Mouse (Mus musculus): Measurements from ENCODE around the gene Eef1b2. TPM values are rescaled to one million over a fixed set of nuclear protein-coding genes. Genes with fewer than 3 reads are reported as not detected.
"Not testable (repeated sequence)": the region's sequence is repeated elsewhere in the genome, so short reads cannot be mapped to it uniquely, and the experiment has no call there.

Gene Eef1b2
- polyA plus RNA-seq, 1 experiment from 2014 or later, result 599 TPM

DNA sequence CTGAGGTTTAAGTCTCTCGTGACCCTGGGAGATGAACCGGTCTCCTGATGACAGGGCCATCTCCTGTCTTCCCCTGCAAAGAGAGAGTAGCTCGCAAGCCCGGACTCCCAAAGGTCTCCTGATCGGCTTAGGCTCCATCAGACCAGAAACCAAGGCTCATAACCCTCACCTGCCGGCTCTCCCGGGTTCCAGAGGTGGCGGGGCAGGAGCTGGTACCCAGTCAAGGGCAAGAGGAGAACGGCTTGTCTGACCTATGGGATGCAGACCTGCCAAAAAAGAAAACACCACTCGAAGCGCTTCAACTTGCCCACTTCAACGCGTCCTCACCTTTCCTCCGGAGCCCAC lies 394 bp upstream of the Eef1b2 start:
- ATAC-seq (ENCODE audit: insufficient read depth, low FRiP score, low read depth), result peak; percentile 23
- under 1% methylated on average over 14 of the region's 14 CpGs for WGBS
- H3K27ac ChIP-seq, result peak overlapping the region; percentile 83
- peak overlapping the region; percentile 76 for H3K4me2 ChIP-seq
- no peaks in the 10 kb centered on the region for H3K27me3 ChIP-seq (replicated peaks)
- no peaks in the 10 kb centered on the region for H3K9me3 ChIP-seq
- peaks cover 22% of the 10 kb centered on the region for H3K36me3 ChIP-seq
- H3K9ac ChIP-seq, result peak overlapping the region; percentile 89
- peaks cover 19% of the 10 kb centered on the region; the same call in 1 of the 2 replicates for H3K4me1 ChIP-seq
- peak overlapping the region; percentile 94 for H3K4me3 ChIP-seq (replicated peaks)

DNA sequence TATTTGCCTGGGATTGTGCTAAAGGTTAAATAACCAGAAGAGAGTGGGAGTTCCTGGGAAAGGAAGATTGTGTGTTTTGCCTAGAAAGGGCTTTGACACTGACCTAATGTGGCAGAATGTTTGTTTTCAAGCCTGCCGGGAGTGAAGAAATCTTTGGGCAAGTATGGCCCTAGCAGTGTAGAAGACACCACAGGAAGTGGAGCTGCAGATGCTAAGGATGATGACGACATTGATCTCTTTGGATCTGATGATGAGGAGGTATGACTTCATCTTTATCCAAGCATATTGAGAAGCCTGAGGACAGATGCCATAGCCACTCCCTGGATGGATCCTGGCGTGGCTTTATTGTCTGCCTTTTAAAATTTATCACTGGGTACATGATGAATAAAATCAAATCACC lies 1.7 kb downstream of the Eef1b2 start:
- peaks cover 19% of the 10 kb centered on the region; the same call in 1 of the 2 replicates for H3K4me1 ChIP-seq
- H3K27ac ChIP-seq, result no peak overlapping the region
- H3K36me3 ChIP-seq, result peaks cover 17% of the 10 kb centered on the region
- no peaks in the 10 kb centered on the region for H3K27me3 ChIP-seq (replicated peaks)
- ATAC-seq (ENCODE audit: insufficient read depth, low FRiP score, low read depth), result no peak
- 64% methylated on average over 3 of the region's 3 CpGs for WGBS
- peak overlapping the region; percentile 94 for H3K4me3 ChIP-seq (replicated peaks)
- H3K9ac ChIP-seq, result no peak overlapping the region
- H3K4me2 ChIP-seq, result peak overlapping the region; percentile 60
- no peaks in the 10 kb centered on the region for H3K9me3 ChIP-seq

DNA sequence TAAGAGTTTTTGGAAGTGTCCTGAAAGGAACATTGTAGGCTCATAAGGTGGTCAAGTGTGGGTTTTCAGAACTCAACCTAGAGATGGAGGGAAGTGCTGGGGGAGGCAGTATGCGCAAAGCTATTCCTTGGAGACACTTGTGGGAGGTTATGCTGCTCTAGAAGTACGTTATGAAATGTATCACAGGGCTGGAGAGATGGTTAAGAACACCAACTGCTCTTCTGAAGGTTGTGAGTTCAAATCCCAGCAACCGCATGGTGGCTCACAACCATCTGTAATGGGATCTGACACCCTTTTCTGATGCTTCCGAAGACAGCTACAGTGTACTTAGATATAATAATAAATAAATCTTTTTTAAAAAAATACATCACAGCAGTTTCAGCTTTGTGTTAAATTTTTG lies 3.5 kb downstream of the Eef1b2 start:
- H3K27ac ChIP-seq, result no peak overlapping the region
- no peak overlapping the region for H3K9ac ChIP-seq
- H3K4me3 ChIP-seq (replicated peaks), result no peak overlapping the region
- no peak for ATAC-seq (ENCODE audit: insufficient read depth, low FRiP score, low read depth)
- no peaks in the 10 kb centered on the region for H3K9me3 ChIP-seq
- peaks cover 15% of the 10 kb centered on the region; the same call in 1 of the 2 replicates for H3K4me1 ChIP-seq
- no peak overlapping the region for H3K4me2 ChIP-seq
- no peaks in the 10 kb centered on the region for H3K27me3 ChIP-seq (replicated peaks)
- 89% methylated on average over 4 of the region's 4 CpGs for WGBS
- H3K36me3 ChIP-seq, result peaks cover 17% of the 10 kb centered on the region

DNA sequence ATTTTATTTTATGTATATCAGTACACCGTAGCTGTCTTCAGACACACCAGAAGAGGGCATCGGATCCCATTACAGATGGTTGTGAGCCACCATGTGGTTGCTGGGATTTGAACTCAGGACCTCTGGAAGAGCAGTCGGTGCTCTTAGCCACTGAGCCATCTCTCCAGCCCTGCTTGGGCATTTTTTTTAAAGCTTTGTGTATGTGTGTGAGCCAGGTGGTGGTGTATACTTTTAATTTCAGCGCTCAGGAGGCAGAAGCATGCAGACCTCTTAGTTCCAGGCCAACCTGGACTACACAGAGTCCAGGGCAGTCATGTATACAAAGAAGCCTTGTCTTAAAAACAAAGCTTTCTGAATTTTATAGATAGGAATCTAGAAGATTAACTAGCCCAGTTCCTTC lies 4.0 kb downstream of the Eef1b2 start:
- H3K36me3 ChIP-seq, result peaks cover 17% of the 10 kb centered on the region
- H3K4me3 ChIP-seq (replicated peaks); H3K9me3 ChIP-seq; H3K9ac ChIP-seq; ATAC-seq (ENCODE audit: insufficient read depth, low FRiP score, low read depth); H3K27ac ChIP-seq; H3K4me2 ChIP-seq; H3K27me3 ChIP-seq (replicated peaks): not testable (repeated sequence)
- WGBS, result 63% methylated on average over 4 of the region's 4 CpGs
- H3K4me1 ChIP-seq, result peaks cover 11% of the 10 kb centered on the region; the same call in 1 of the 2 replicates

DNA sequence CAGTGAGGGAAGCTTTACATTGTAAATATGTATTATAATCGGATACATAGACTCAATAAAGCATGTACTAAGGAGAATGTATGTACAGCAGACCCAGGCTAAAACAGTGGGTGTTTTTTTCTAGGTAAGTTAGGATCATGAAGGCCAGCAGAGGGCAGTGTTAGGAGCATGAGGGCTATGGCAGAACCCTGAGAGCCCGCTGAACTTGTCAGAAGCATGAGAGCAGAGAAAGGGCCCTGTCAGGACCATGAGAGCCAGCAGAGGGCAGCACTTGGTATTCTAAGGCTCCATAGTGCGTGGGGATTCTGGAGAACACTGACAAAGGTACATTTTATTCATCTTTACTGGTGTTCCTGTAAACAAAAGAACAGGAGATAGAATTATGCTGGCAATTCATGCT lies 4.4 kb downstream of the Eef1b2 start:
- Histone ChIP-seq H3K27me3 (replicated peaks) (no peaks in the 10 kb centered on the region), H3K27ac (no peak overlapping the region), H3K4me3 (replicated peaks) (no peak overlapping the region), H3K4me1 (peaks cover 9% of the 10 kb centered on the region; the same call in 1 of the 2 replicates), H3K9ac (no peak overlapping the region), H3K36me3 (peaks cover 17% of the 10 kb centered on the region), H3K9me3 (no peaks in the 10 kb centered on the region), H3K4me2 (no peak overlapping the region)
- ATAC-seq (ENCODE audit: insufficient read depth, low FRiP score, low read depth), result peak; percentile 77
- 4% methylated on average over 3 of the region's 3 CpGs for WGBS

DNA sequence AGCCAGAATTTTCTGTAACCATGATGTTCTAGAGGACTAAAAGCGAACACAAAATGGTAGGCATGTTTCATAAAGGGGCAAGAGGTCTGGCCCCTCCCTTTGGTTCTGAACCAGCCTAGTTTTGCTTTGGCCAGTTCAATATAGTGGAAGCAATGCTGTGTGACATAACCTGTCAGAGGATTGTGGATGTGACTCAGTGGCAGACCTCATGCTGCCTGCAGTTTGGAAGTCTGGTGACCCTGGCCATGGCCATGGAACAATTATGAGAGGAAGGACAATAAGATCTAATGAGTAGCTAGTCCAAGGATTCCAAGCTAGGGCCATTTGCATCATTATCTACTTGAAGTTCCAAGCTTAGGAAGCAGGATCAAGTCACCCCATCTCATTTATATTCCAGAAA lies 4.9 kb downstream of the Eef1b2 start:
- H3K27me3 ChIP-seq (replicated peaks), result no peaks in the 10 kb centered on the region
- H3K36me3 ChIP-seq, result peaks cover 17% of the 10 kb centered on the region
- ATAC-seq (ENCODE audit: insufficient read depth, low FRiP score, low read depth), result no peak
- H3K9me3 ChIP-seq, result no peaks in the 10 kb centered on the region
- H3K27ac ChIP-seq, result no peak overlapping the region
- no peak overlapping the region for H3K9ac ChIP-seq
- H3K4me3 ChIP-seq (replicated peaks), result no peak overlapping the region
- no peak overlapping the region for H3K4me2 ChIP-seq
- peaks cover 9% of the 10 kb centered on the region; the same call in 1 of the 2 replicates for H3K4me1 ChIP-seq
- WGBS, result 94% methylated on average over 1 of the region's 1 CpGs

DNA sequence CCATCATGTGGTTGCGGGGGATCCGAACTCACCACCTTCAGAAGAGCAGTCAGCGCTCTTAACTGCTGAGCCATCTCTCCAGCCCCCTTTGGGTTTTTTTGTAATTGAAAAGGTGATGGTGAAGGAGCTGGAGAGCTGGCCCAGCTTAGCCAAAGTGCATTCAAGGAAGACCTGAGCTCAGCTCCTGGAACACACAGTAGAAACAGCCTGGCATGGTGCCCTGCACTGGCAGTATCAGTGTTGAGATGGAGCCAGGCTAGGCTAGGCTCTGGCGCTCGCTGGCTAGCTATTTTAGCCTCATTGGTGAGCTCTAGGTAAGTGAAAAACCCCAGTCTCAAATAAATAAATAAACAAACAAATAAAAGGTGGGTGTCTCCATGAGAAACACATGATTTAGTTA lies 5.6 kb downstream of the Eef1b2 start:
- no peak overlapping the region for H3K9ac ChIP-seq
- no peaks in the 10 kb centered on the region for H3K9me3 ChIP-seq
- ATAC-seq (ENCODE audit: insufficient read depth, low FRiP score, low read depth), result no peak
- H3K4me2 ChIP-seq, result no peak overlapping the region
- 84% methylated on average over 5 of the region's 5 CpGs for WGBS
- peaks cover 9% of the 10 kb centered on the region; the same call in 1 of the 2 replicates for H3K4me1 ChIP-seq
- no peak overlapping the region for H3K27ac ChIP-seq
- peaks cover 17% of the 10 kb centered on the region for H3K36me3 ChIP-seq
- H3K27me3 ChIP-seq (replicated peaks), result no peaks in the 10 kb centered on the region
- no peak overlapping the region for H3K4me3 ChIP-seq (replicated peaks)

DNA sequence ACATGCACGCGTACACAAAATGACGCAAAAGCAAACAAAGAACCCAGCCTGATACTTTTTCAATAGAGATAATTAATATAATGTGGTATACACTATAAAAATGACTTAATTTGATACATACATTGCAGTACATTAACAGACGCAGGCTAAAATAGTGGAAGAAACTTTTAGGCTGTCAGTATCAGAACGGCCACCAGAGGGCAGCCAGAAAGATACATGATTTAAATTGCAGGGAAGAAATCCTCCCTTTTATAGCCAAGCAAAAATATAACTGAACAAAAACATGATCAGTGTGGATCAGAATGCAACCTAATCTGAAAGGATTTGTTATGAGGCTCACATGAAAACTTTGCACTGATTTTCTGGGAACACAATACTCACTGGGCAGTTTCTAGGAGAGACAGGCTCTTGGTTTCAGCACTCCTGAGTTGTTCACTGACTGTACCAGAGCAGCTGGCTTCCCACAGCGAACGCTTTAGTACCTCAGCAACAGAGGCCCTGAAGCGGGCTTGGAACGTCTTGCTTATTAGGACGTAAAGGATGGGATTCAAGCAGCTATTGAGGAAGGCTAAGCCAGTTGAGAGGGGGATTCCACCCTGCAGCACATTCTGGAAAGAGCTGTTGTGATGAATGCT lies 6.1 kb downstream of the Eef1b2 start:
- no peak overlapping the region for H3K27ac ChIP-seq
- 58% methylated on average over 10 of the region's 10 CpGs for WGBS
- H3K4me1 ChIP-seq, result peaks cover 8% of the 10 kb centered on the region; the same call in 1 of the 2 replicates
- H3K36me3 ChIP-seq, result peaks cover 17% of the 10 kb centered on the region
- H3K4me3 ChIP-seq (replicated peaks), result no peak overlapping the region
- no peaks in the 10 kb centered on the region for H3K9me3 ChIP-seq
- ATAC-seq (ENCODE audit: insufficient read depth, low FRiP score, low read depth), result no peak
- no peaks in the 10 kb centered on the region for H3K27me3 ChIP-seq (replicated peaks)
- no peak overlapping the region for H3K4me2 ChIP-seq
- no peak overlapping the region for H3K9ac ChIP-seq

DNA sequence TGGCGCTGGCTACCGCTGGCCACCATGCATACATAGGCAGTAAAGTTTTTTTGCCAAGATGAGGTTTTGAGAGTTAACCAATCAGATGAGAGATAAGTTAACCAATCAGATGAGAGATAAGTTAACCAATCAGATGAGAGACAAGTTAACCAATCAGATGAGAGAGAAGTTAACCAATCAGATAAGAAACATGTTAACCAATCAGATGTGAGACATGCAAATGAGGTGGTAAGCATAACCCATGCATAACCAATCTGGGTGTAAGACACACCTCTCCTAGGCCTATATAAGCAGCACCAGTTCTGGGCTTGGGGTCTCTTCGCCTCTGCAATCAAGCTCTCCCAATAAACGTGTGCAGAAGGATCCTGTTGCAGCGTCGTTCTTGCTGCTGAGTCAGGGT lies 8.8 kb downstream of the Eef1b2 start:
- not testable (repeated sequence) for H3K4me1 ChIP-seq; H3K36me3 ChIP-seq; H3K27me3 ChIP-seq (replicated peaks); H3K27ac ChIP-seq; H3K9me3 ChIP-seq; H3K4me2 ChIP-seq; H3K4me3 ChIP-seq (replicated peaks); ATAC-seq (ENCODE audit: insufficient read depth, low FRiP score, low read depth); H3K9ac ChIP-seq
- WGBS, result 94% methylated on average over 6 of the region's 6 CpGs

DNA sequence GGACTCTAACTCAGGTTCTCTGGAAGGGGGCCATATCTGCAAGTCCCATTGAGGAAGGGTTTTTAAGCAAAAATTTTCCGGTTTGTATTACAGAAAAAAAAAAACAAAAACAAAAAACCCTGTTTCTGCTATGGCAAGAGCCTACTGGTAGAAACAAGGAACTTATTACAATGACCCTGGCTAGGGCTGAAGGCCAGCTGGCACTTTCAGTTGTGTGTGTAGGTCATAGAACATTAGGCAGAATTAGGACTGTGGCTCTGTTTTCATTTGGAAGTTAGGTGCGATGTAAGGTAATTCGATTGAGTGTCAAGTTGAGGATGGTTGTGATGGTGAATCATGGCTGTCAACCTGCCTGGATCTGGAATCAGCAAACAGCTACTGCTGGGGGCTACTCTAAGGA lies 11.9 kb downstream of the Eef1b2 start:
- Histone ChIP-seq H3K27ac (no peak overlapping the region), H3K27me3 (replicated peaks) (no peaks in the 10 kb centered on the region), H3K4me2 (no peak overlapping the region), H3K9ac (no peak overlapping the region), H3K4me3 (replicated peaks) (no peak overlapping the region), H3K9me3 (no peaks in the 10 kb centered on the region), H3K4me1 (no peaks in the 10 kb centered on the region), H3K36me3 (no peaks in the 10 kb centered on the region; the same call in 1 of the 2 replicates)
- 88% methylated on average over 3 of the region's 3 CpGs for WGBS
- no peak for ATAC-seq (ENCODE audit: insufficient read depth, low FRiP score, low read depth)

DNA sequence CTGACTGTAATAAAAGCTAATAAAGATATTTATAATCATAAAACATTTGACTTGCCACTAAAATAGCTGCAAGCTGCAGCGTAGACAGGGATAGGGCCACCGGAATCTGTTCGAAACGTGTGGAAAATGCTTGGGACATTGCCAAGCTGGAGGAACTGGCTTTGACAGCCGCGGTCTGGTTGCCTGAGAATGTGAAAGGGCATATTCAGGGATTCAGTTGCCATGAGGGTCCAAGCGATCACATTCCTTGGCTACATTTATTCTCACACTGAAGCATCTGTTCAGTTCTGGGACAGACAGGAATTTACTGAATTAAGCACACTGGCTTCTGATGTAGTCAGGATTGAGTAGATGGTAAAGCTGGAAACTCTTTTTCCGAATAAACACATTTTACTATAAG lies 14.2 kb downstream of the Eef1b2 start:
- H3K9me3 ChIP-seq, result no peaks in the 10 kb centered on the region
- H3K4me2 ChIP-seq, result no peak overlapping the region
- H3K36me3 ChIP-seq, result no peaks in the 10 kb centered on the region
- no peaks in the 10 kb centered on the region for H3K27me3 ChIP-seq (replicated peaks)
- no peak for ATAC-seq (ENCODE audit: insufficient read depth, low FRiP score, low read depth)
- no peak overlapping the region for H3K4me3 ChIP-seq (replicated peaks)
- no peak overlapping the region for H3K27ac ChIP-seq
- no peaks in the 10 kb centered on the region for H3K4me1 ChIP-seq
- WGBS, result 56% methylated on average over 8 of the region's 8 CpGs
- H3K9ac ChIP-seq, result no peak overlapping the region

DNA sequence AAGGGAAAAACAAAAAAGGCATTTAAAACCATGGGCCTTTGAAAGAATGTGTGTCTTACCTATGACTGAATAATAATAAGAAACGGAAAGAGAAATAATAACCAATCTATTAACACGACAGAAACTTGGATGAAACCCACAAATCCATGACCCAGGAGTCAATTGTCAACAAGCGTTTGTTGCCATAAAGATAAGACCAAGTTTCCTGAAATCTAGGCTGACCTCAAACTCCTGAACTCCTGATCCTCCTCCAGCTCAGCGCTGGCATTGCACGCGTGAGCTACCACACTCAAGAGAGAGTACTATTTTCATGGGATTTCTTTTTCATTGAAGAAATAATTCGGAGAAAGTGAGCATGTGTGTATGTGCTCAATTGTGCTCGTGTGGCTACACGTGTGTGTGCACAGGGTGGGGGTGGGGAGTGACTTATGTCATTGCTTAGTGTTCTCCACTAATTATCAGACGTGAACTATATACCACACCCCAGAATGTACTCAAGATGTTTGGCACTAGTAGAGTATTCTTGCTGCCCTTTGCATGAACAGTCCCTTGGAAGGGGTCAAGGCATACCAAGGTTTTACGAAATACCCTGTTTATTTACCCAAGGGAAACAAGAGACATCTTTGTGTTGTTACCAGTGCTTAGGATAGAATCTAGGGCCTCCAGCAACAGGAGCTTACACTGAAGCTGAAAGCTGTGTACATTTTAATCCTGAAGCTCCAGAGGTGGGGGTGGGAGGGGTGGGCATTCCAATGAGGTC lies 15.9 kb downstream of the Eef1b2 start:
- H3K4me3 ChIP-seq (replicated peaks), result no peak overlapping the region
- no peaks in the 10 kb centered on the region for H3K36me3 ChIP-seq
- no peak for ATAC-seq (ENCODE audit: insufficient read depth, low FRiP score, low read depth)
- no peaks in the 10 kb centered on the region for H3K27me3 ChIP-seq (replicated peaks)
- no peak overlapping the region for H3K4me2 ChIP-seq
- H3K9me3 ChIP-seq, result no peaks in the 10 kb centered on the region
- no peak overlapping the region for H3K9ac ChIP-seq
- WGBS, result 74% methylated on average over 11 of the region's 11 CpGs
- no peaks in the 10 kb centered on the region for H3K4me1 ChIP-seq
- H3K27ac ChIP-seq, result no peak overlapping the region
